Mouse (Mus musculus) layer of hippocampus, postnatal 36 days (tissue): ENCODE measurements around the gene Myh9. TPM values are rescaled to one million over a fixed set of nuclear protein-coding genes. Genes with fewer than 3 reads are reported as not detected.
"Not testable (repeated sequence)": the region's sequence is repeated elsewhere in the genome, so short reads cannot be mapped to it uniquely, and the experiment has no call there.

ENCODE experiments used
- DNase-seq, 2 experiments: peaks; one replicate each; pipeline ENCODE4 v3.0.0; 2022
- total RNA-seq, 2 experiments: library from RNA; stranded (reverse); gene quantifications; 2 replicates each; pipeline ENCODE4 v1.2.3; 2021

The Myh9 gene
- total RNA-seq, 2 experiments from 2014 or later: 92.4 to 103 TPM

DNA sequence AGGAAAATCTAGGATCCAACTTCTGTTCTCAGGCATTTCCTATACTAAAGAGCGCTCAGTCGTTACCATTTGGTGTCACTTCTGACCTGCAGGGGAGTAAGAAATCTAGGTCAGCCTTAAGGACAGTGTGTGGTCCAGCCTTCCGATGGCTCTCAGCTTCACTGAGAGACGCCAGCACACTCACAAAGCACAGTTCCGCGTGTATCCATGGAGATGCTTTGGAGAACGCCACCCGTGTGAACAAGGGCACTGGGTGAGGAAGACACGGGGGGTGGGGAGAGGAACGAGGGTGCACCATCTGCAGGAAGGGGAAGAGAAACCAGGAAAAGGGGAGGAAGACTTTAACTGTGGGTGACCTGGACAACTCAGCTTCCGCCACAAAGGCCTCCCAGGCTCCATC lies 89.5 kb downstream of the Myh9 start:
- no peak for DNase-seq

DNA sequence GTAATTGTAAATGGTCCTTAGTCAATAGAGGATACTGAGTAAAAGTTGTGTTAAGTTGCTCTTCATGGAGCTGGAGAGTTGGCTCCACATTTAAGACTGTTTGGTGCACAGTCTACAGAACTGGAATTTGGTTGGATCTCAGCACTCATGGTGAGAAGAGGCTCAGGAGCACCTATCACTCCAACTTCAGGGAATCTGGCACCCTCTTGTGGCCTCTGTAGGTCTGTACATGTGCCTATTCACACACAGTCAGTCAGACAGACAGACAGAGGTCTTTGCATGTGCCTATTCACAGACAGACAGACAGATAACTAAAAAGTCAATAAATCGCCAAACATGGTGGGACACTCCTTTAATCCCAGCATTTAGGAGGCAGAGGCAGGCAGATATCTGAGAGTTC lies 91.5 kb downstream of the Myh9 start:
- no peak for DNase-seq

DNA sequence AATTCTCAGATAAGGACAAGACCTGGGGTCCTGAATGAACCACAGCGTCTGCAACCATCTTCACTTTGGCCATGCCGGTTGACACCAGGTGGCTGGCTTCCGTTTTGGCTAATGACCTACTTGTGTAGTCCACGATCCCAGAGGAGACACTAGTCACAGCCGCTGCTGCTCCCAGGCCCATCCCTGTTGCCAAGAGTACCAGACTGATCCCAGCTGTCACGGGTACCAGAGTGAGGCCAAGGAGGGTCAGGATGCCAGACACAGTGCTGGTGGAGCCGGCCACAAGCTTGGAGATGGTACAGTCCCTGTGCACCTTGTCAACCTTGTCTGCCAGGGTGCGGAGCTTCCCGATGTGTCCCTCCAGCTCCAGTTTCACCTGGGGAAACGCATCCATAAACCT lies 92.3 kb downstream of the Myh9 start:
- no peak for DNase-seq

DNA sequence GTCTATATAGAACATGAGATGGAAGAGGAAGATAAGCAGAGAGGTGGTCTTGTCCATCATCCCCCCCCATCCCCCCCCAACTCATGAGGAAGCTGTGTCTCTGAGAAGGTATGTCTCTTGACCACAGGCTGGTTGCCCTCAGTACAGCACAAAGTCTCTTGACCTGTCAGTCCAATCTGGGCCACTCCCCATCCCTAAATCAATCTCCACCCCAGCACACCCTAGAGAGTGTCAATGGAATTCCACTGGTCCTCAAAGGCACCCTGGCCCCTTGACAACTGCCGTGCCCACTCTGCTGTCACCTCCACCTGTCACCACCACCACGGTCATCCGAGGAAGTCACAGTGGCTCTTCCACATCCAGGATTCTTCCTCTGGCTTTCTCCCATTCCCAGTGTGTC lies 93.6 kb downstream of the Myh9 start:
- DNase-seq: no peak

DNA sequence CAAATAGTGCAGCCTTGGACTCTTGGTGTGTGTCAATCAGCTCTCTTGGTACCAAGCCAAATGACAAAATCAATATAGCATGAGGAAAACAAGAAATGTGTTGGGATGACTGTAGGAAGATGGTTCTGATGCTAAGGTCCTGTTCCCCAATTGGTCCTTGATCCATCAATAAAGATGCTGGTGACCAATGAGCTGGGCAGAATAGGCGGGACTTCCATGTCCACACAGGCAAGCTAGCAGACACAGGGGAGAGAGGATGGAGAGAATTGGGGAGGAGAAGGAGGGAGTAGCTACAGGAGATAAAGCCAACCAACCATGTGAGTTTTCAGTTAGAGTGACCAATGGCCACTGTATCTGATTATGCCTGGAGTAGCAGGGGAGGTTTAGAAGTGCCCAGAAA lies 95.6 kb downstream of the Myh9 start:
- no peak for DNase-seq

DNA sequence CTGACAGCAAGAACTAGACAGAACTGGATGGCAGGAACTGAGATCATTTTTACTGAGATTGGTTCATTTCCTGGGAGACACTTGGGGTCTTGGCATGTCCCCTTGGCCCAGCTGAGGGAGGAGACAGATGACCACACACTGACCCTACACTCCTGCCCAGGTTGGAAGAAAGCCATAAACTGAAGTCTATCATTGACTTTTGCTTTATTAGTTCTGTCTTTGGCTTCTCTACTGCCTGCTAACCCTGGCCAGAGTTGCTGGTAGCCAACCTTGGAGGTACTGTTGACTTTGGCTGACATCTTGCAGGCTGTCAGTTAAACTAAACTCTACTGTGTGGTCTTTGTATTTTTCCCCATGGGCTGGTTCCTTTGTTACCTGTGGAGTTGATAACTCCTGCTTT lies 96.9 kb downstream of the Myh9 start:
- DNase-seq: no peak

DNA sequence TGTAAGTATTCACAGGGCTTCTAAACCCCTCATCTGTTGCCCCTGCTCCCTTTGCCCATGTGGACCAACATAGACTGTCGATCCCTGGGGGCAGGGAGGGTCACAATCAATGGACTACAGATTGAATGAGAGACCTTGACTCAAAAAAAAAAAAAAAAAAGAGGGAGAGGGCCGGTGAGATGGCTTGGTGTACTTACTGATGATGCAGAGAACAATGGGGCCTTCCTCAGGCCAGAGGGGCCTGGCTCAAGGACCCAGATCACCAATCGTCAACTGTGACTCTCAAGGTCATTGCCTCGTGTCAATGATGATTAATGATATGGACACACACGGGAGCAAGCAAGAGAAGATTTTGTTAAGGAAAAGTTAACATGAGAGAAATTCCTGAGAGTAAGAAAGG lies 97.3 kb downstream of the Myh9 start:
- DNase-seq: no peak

DNA sequence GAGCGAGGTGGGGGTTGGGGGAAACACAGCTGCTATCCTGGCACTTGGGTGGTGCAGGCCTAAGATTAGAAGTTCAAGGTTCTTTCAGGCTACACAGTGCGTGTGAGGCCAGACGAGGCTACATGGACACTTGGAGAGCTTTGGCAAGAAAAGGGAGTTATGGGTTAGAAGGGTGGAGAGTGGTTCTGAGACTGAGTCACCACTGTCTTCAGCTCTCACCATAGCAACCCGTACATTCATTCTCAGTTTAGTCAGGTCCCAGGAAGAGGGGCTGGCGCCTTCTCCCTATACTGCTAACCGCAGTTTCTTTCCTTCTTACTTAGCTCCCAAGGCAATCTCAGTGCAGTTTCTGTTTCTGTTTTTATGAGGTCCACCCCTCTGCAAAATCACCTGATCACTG lies 100.4 kb downstream of the Myh9 start:
- DNase-seq: not testable (repeated sequence)

DNA sequence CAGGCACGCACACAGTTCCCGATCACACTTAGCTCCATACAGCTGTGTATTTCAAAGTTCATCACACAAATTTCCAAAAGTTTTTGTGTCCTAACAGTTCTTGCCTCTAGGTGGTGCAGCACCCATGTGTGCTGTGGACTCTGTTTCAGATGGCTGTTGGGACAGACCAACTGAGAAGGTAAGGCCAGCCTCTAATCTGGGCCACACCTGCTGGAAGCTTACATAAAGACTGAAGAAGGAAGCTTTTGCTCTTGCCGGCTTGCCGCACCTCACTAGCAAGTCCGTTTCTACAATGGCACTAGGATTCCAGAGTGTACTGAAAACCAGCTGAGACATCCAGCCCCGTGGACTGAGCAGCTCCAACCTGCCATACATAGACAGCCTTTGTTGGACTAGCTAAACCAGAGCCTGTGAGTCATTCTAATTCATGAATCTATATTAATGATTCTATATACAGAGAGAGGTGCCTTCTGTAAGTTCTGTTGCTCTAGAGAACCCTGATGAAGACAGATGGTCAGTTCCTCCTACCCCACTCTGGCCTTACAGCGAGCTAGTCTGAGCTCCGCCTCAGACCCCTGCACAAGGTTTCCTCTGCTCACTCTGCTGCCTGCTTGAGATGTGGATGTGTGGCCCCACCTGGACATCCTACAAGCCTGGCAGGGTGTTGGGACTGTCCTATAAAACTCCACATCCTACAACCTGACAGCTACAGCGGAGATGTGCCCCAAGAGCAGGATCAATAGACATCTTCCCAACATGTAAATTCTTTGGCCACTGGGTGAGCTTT lies 101.3 kb downstream of the Myh9 start:
- no peak for DNase-seq

DNA sequence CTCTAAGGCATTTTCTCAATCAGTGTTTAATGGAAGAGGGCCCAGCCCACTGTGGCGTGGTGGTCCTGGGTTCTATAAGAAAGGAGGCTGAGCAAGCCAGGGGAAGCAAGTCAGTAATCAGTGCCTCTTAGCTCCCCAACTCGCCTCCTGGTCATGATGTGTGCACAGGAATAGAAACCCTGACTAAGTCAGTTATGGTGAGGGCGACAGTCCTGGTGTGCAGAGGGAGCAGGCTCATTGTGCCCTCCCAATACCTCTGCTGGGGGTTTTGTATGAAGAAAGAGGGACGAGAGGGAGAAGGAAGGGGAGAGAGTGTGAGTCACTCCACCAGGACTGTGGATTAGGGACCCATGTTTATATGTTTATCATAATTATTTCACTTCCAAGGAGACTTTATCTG lies 108.1 kb downstream of the Myh9 start:
- DNase-seq: not testable (repeated sequence)

DNA sequence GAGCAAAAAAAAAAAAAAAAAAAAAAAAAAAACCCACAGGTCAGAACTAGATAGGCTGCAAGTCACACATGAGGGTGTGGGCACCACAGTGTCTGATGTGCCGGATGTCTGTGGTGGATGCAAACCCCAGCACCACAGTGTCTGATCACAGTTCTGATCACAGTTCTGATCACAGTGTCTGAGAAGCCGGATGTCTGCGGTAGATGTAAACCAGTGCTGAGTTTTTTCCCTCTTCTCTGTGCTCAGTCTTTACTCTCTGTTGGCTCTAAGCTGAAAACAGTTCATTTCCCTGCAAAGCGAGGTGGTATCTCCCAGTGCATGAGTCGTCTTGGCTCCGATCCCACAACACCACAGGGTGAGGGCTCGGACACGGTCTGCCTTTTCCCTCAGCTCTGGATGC lies 108.6 kb downstream of the Myh9 start:
- DNase-seq: not testable (repeated sequence)

DNA sequence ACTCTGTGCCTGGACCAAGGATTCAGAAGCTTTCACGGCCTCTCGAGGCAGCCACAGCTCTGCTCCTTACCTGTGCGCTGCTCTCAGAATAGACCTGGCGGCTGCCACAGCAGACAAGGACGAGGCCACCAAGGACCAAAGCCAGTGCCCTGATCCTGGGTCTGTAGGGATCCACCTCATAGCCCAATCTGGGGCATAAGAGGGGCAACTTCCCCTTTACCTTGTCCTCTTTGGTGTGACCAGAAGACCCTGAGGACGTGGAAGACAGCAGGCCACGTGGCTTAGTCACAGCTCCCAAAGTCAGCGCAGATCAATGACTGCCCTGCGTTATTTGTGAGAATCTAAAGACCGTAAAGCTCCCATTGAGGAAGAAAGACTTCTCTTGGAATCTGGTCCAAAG lies 109.1 kb downstream of the Myh9 start:
- DNase-seq: not testable (repeated sequence)

DNA sequence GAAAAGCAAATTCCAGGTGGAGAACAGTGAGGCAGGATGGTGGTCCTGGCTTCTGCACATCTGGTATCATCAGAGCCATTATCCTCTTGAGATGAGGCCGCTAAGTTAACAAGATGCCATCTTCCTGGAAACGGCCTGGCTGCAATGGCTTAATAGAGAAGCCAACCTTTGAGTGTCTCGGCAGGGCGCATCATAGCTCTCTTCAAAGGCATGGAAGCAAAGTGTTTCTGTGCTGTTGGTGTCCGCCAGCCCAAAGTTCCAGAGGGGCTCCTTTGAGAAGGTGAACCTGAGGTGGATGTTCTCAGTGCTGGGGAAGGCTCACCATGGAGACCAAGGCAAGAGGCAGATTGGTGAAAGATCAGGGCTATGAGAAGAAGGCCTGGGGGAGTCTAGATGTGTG lies 110.4 kb downstream of the Myh9 start:
- DNase-seq: no peak

DNA sequence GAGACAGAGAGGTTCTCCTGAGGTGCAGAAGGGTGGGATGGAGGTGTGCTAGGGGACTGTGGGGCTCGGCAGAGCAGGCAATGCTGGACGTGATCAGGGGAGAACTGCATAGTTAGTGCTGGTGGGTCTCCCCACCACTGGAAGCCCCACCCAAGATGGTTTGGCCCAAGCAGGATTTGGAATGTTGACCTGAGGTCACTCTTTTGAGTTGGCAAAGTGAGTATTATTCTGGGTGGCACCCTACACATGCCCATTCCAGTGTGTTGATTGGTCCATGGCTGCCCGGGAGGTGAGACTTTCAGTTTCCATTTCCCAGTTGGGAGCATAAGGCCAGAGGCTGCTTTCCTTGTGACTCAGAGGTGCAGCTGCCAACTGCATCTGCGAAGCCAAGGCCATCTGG lies 113.2 kb downstream of the Myh9 start, which contains the start of gene Apol9b:
Gene Apol9b, plus strand, starts transcription at position 301 of the 400 bp plus-strand sequence.
- DNase-seq: not testable (repeated sequence)

DNA sequence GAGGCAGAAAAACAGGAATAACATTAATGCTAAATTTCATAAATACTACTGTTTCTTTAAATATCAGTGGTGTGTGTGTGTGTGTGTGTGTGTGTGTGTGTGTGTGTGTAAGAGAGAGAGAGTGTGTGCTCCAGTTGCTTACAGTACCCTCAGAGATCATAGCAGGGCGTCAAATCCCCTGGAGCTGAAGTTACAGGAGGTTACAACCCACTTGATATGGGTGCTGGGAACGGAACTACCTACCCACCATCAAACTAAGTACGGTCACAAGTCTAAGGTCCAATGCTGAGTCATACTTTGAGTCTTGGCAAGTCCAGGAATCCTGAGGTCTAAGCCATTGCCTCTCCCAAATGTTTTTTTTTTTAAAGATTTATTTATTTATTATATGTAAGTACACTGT lies 114.2 kb downstream of the Myh9 start:
- not testable (repeated sequence) for DNase-seq

DNA sequence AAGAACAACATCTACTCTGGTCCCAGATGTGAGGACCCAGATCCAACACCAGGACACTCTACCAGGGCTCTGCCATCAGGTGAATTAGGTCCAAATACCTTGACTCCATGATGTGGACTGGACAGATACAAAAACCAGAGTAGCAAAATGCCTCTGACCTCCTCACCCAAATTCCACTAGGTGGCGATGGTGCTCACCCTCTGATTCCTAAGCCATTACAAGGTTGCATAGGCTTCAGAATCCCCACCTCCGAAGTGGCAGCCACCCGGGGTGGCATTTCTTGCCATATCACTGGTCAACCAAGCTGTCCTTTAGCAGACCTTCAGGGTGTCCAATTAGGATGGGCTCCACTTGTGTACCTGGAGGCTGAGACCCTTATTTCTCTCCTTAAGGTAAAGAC lies 114.8 kb downstream of the Myh9 start:
- DNase-seq: not testable (repeated sequence)

DNA sequence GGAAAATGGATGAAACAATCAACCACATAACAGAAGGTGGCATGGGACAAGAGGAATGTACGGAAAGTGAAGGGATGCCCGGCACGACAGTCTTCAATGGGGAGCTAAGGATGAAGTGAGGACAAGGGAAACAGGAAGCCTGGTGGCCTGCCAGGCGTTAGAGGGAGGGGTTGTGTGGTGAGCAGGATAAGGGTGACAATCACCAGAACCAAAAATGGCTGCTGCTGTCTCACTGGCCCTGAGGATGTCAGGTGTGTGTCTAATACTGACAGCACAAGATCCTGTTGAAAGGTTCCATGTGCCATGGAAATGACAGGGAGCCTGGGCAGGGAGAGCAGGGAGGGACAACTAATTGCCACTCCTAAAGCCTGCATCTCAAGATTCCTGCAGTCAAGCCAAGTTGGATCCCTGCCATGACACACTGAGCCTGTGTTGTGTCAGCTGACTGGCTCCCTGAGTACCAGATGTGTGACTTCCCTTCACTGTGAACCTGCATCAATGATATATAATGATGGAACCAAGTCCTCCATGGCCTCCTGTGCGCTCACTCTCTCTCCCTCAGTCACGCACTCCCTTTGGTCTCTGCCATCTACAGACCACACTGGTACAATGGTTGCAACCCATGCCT lies 116.5 kb downstream of the Myh9 start:
- not testable (repeated sequence) for DNase-seq

DNA sequence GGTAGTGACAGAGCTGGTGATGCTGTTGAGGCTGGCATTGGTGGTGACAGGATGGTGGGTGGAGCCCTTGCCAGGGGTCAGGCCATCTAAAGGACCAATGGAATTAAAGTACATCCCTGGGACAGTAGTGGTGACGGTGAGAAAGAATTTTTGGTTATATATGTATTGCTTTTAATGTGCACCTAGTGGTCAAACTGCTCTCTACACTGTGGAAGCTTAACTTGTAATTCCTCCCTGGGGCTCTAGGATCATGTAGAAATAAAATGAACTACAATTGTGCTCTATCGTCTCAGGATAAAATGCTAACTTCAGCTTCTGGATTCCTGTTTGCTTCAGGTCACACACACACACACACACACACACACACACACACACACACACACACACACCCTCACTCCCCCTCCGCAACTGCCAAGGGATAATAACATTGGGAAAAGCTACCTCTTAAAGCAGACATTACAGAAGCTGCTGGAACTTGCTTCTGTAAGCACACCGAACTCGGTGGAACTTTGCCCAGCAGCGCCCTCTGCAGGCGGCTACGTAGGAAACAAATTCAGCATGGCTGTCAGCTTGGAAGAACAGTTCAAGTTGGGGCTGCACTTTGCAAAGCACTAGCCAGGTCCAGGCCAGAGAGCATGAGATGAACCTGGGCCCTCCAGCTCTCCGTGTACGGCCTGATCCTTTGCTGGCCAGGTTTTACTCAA lies 117.6 kb downstream of the Myh9 start:
- not testable (repeated sequence) for DNase-seq

DNA sequence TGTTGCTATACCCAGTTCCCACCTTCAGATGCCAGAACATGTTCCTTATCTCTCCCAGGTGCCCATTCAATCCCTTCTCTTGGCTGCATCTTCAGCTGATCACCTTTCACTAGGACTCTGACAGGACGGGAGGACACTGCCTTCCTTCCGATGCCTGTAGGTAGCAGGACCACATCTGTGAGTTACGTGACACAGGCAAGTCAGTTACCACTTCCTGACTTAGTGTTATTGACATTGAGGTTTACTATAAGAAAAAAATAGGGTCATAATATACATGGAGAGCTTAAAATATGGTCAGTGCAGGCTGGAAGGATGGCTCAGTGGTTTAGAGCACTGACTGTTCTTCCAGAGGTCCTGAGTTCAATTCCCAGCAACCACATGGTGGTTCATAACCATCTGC lies 120.5 kb downstream of the Myh9 start:
- DNase-seq: not testable (repeated sequence)

DNA sequence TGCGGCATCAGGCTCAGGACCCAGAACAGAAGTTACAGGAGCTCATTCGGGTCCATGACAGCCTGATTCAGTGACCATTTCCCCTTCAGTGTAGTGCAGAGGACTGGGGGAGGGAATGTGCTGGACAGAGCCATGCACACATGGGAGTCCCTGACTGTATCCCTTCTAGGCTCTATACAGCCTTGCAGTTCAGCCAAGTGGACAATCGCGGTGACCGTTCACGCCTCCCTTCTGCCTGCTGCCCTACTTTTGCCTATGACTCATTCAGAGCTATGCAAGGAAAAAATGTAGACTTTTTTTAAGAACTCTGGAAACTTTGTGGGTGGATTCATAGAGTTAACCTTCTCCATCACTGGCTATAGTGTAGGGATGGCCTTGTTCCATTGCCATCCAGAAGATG lies 123.7 kb downstream of the Myh9 start:
- DNase-seq: not testable (repeated sequence)
